Mouse (Mus musculus) hindbrain, embryonic 16.5 days (tissue): ENCODE results near the gene Ccnd1. TPM values are rescaled to one million over a fixed set of nuclear protein-coding genes. Genes with fewer than 3 reads are reported as not detected.
A peak's percentile ranks its signal among the peaks of the same experiment; 100 is the strongest.

Experiments
- ATAC-seq: fragments of 200-750 bp; cut with Nextera tagmentation; 2 replicates; pipeline ENCODE4 v1.8.0; 2017; ENCODE audit warnings: moderate TSS enrichment, moderate library complexity
- H3K27ac ChIP-seq: fragments of 300-500 bp; sonication (generic); 2 replicates; pipeline ENCODE4 v1.5.1; 2014; ENCODE audit warnings: low read depth, mild to moderate bottlenecking, control low read depth, low read length, moderate library complexity
- H3K27me3 ChIP-seq: fragments of 300-500 bp; sonication (generic); replicated peaks from 2 replicates; pipeline ENCODE4 v1.6.1; 2014; ENCODE audit warnings: low read length; ENCODE audit not compliant: control insufficient read depth, insufficient read depth
- H3K36me3 ChIP-seq: fragments of 300-500 bp; sonication (generic); 2 replicates; pipeline ENCODE4 v1.6.1; 2014; ENCODE audit warnings: mild to moderate bottlenecking, low read length, moderate library complexity, mixed read lengths; ENCODE audit not compliant: control insufficient read depth, insufficient read depth
- H3K4me1 ChIP-seq: fragments of 300-500 bp; sonication (generic); 2 replicates; pipeline ENCODE4 v1.6.1; 2014; ENCODE audit warnings: low read depth, low read length; ENCODE audit not compliant: control insufficient read depth, insufficient read depth
- H3K4me2 ChIP-seq: fragments of 300-500 bp; sonication (generic); 2 replicates; pipeline ENCODE4 v1.6.1; 2014; ENCODE audit warnings: mild to moderate bottlenecking, low read length, control low read depth, moderate library complexity
- H3K4me3 ChIP-seq: fragments of 300-500 bp; sonication (generic); 2 replicates; pipeline ENCODE4 v1.5.1; 2014; ENCODE audit warnings: mild to moderate bottlenecking, low read length, control low read depth, moderate library complexity
- H3K9ac ChIP-seq: fragments of 300-500 bp; sonication (generic); 2 replicates; pipeline ENCODE4 v1.6.1; 2014; ENCODE audit warnings: low read depth, mild to moderate bottlenecking, control low read depth, low read length, moderate library complexity
- H3K9me3 ChIP-seq: fragments of 300-500 bp; sonication (generic); 2 replicates; pipeline ENCODE4 v1.6.1; 2014; ENCODE audit warnings: mild to moderate bottlenecking, low read length, moderate library complexity; ENCODE audit not compliant: control insufficient read depth
- WGBS: fragments of 180-500 bp; shearing (Covaris S2); extraction: QIAGEN DNeasy Blood & Tissue Kit; methylation state at CpG from one replicate; pipeline ENCODE4 v1.1.7; 2014; 5-methylcytosine and 5-hydroxymethylcytosine counted together
- polyA plus RNA-seq: library from polyadenylated mRNA; unstranded; fragments of >200 nt; fragmentation: Nextera tagmentation; extraction: Ambion mirVana; gene quantifications from 2 replicates; pipeline ENCODE4 v1.2.1, GENCODE M21; 2015

Gene Ccnd1
- polyA plus RNA-seq: 31.0 and 33.5 TPM in 2 replicates

DNA sequence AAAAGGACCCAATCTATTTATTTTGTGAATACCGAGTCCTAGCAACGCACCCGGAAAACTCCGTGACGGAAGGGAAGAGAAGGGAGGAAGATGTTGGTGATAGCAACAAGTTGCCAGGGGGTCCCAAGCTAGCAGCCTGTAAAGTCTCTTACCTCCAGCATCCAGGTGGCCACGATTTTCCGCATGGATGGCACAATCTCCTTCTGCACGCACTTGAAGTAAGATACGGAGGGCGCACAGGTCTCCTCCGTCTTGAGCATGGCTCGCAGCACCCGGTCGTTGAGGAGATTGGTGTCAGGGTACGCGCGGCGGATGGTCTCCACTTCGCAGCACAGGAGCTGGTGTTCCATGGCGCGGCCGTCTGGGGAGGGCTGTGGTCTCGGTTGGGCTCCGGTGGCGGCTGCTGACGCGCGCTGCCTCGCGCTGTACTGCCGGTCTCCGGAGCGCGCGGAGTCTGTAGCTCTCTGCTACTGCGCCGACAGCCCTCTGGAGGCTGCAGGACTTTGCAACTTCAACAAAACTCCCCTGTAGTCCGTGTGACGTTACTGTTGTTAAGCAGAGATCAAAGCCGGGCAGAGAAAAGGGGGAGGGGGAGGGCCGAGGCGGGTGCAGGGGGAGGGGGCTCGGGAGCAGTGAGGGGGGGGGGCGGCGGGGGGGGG lies at the start of gene Ccnd1:
Gene Ccnd1, minus strand, starts transcription at position 582 of the 659 bp plus-strand sequence.
- under 1% methylated on average over 43 of the region's 45 CpGs for WGBS
- Histone ChIP-seq H3K27ac (peak within 1 kb of the TSS; percentile 46; the same call in 1 of the 2 replicates), H3K9me3 (no peaks in the 10 kb centered on the region), H3K9ac (peak within 1 kb of the TSS; percentile 41), H3K36me3 (no peaks in the 10 kb centered on the region), H3K4me3 (peak within 1 kb of the TSS; percentile 44), H3K4me2 (peak within 1 kb of the TSS; percentile 90), H3K27me3 (peaks cover 24% of the 10 kb centered on the region), H3K4me1 (peaks cover 58% of the 10 kb centered on the region)
- peak; percentile 22 for ATAC-seq

DNA sequence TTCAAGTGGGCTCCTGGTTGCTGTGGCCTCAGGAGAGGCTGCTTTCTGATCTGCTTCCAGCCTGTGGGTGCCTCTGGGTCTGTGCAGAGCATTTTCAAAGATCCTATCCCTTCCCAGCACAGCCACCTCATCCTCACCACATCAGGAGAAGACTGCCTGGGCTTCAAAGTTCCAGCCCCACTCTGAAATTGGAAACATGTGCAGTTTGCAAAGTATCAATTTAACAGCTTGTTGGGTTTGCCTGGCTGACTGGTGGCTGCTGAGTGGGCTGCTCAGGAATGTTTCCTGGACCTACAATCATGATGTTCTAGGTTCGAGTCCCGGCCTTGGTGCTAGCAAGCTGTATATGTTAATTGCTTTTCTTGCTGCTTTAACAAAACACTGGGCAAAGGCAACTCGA lies 49.1 kb upstream of the Ccnd1 start:
- no peak overlapping the region for H3K4me2 ChIP-seq
- no peak overlapping the region for H3K4me3 ChIP-seq
- H3K27ac ChIP-seq: no peak overlapping the region
- H3K9ac ChIP-seq: no peak overlapping the region
- H3K9me3 ChIP-seq: 0 out of 2 replicates have a peak, but pooled peaks cover 2% of the 10 kb centered on the region
- H3K27me3 ChIP-seq: no peaks in the 10 kb centered on the region
- 78% methylated on average over 3 of the region's 3 CpGs for WGBS
- H3K4me1 ChIP-seq: no peaks in the 10 kb centered on the region
- ATAC-seq: no peak
- H3K36me3 ChIP-seq: no peaks in the 10 kb centered on the region

DNA sequence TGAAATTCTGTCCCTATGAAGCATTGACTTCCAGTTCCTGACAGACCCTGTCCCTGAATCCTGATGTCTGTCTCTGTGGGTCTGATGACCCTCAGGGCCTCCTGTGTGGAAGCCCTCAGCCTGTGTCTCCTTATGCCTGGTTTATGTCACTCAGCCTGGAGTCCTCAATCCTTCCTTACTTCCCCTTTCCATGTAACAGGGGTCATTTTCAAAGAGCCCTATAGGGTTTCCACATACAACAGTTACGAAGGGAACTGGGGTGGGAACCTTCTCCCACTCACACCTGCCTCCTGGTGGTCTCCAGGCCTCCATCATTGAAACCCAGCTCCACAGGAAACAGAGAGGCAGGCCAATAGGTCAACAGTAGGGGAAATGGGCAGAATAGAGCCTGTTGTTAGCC lies 45.4 kb upstream of the Ccnd1 start:
- no peak overlapping the region for H3K9ac ChIP-seq
- 93% methylated on average over 1 of the region's 1 CpGs for whole genome bisulfite sequencing
- ATAC-seq: no peak
- H3K4me2 ChIP-seq: no peak overlapping the region
- H3K36me3 ChIP-seq: no peaks in the 10 kb centered on the region
- H3K4me1 ChIP-seq: no peaks in the 10 kb centered on the region
- no peaks in the 10 kb centered on the region for H3K27me3 ChIP-seq
- H3K4me3 ChIP-seq: no peak overlapping the region
- H3K27ac ChIP-seq: no peak overlapping the region
- 0 out of 2 replicates have a peak, but pooled peaks cover 2% of the 10 kb centered on the region for H3K9me3 ChIP-seq

DNA sequence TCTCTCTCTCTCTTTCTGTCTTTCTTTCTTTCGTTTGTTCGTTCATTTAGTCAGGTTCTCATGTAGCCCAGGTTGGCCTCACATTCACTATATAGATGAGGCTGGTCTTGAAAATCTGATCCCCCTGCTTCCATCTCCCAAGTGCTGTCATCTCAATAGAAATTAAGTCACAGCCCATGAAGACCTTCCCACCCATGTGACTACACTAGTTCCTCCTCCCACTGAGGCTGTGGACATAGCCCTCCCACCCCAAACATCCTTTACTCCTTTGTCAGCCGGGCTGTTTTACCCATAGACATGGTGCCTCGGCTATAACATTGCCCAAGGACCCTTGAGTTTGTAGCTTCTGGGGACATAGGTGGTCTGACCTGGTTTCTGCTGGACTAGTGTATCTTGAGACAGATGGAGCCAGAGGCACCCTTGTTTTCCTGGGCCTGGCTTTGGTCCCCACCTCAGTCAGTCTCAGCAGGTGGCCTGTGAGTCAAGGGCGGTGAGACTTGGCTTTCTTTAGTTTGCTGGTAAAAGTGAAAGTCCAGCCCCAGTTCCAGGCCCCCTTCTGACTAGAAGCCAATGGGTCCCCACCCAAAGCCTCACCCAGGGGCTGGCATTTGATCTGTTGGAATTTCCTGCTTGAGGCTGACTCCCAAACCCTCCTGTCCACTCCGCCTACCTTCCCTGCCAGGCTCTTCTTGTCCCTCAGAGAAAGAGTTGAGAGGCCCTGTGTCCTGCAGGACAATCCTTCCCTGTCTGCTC lies 42.8 kb upstream of the Ccnd1 start:
- Histone ChIP-seq H3K4me1 (no peaks in the 10 kb centered on the region), H3K36me3 (no peaks in the 10 kb centered on the region), H3K9ac (no peak overlapping the region), H3K27me3 (no peaks in the 10 kb centered on the region), H3K9me3 (no peaks in the 10 kb centered on the region), H3K27ac (no peak overlapping the region), H3K4me2 (no peak overlapping the region), H3K4me3 (no peak overlapping the region)
- 84% methylated on average over 6 of the region's 6 CpGs for WGBS
- no peak for ATAC-seq

DNA sequence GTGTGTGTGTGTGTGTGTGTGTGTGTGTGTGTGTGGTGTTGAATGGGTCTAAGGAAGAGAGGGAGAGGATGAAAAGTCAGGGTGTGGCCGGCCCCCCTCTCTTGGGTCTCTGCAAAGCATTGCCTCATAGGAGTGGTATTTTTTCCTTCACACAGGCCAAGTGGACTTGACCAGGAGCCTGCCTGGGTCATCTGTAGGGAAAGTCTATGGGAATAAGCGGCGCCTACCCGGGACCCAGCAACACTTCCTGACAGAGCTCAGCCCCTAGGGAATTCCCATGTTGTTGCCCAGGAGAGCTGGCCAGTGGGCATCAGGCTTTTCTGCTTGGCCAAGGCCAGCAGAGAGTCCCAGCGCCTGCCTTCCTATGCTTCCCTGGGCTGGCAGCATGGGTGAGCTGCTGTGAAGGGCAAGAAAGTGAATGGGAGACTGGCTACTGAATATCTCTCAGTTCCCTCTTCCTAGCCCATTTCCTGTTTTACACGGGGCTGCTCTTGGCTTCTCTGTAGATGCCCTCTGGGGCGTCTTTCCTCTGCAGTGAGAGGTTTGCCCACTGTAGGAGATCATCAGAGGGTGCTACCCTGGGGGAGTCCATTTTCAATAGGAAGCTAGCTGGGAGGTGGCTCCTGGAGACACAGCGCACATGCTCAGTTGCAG lies 41.8 kb upstream of the Ccnd1 start:
- no peak overlapping the region for H3K9ac ChIP-seq
- no peaks in the 10 kb centered on the region for H3K4me1 ChIP-seq
- no peaks in the 10 kb centered on the region for H3K9me3 ChIP-seq
- no peaks in the 10 kb centered on the region for H3K36me3 ChIP-seq
- 81% methylated on average over 8 of the region's 8 CpGs for WGBS
- no peak overlapping the region for H3K4me3 ChIP-seq
- no peak overlapping the region for H3K4me2 ChIP-seq
- H3K27ac ChIP-seq: no peak overlapping the region
- H3K27me3 ChIP-seq: no peaks in the 10 kb centered on the region
- no peak for ATAC-seq

DNA sequence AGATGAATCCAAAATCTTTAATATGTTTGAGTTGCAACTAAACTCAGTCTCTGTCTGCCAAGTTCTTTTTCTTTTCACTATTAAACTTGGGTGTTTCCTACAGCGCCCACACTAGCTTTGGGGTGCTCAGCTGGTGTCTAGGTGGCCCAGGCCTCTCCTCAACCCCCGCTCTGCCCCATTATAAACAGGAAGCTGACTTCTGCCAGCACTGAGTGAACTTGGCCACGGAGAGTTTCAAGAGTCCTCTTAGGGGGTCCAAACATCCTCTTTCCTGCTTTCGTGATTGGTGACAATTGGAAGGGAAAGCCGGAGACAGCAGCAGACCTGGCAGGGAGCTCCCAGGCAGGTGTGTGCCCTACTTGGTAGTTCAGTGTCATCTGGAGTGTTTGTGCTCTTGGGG lies 40.1 kb upstream of the Ccnd1 start:
- Histone ChIP-seq H3K27ac (no peak overlapping the region), H3K4me3 (no peak overlapping the region), H3K27me3 (no peaks in the 10 kb centered on the region), H3K9me3 (no peaks in the 10 kb centered on the region), H3K36me3 (no peaks in the 10 kb centered on the region), H3K4me1 (no peaks in the 10 kb centered on the region), H3K4me2 (no peak overlapping the region), H3K9ac (no peak overlapping the region)
- 79% methylated on average over 5 of the region's 5 CpGs for WGBS
- no peak for ATAC-seq

DNA sequence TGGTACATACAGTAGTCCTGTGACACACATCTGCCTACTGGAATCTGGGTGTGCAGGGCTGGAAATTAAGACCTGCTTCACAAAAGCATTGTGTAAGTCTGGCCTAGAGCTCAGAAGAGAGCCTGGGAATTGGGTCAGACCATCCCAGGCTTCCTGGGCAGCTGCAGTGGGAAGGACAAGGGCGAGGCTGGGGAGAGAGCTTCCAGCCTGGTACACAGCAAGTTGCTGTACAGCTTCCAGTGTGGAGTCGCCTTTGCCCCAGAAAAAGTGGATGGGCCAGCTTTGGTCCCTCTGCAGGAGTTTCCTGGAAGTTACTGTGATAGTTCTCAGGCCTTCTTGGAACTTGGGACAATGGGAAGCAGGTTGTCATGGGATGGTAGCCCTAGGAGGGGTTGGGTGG lies 37.4 kb upstream of the Ccnd1 start:
- Histone ChIP-seq H3K4me3 (no peak overlapping the region), H3K36me3 (no peaks in the 10 kb centered on the region), H3K27ac (no peak overlapping the region), H3K4me1 (no peaks in the 10 kb centered on the region), H3K4me2 (no peak overlapping the region), H3K9me3 (no peaks in the 10 kb centered on the region), H3K27me3 (no peaks in the 10 kb centered on the region), H3K9ac (no peak overlapping the region)
- no peak for ATAC-seq
- 71% methylated on average over 2 of the region's 2 CpGs for WGBS

DNA sequence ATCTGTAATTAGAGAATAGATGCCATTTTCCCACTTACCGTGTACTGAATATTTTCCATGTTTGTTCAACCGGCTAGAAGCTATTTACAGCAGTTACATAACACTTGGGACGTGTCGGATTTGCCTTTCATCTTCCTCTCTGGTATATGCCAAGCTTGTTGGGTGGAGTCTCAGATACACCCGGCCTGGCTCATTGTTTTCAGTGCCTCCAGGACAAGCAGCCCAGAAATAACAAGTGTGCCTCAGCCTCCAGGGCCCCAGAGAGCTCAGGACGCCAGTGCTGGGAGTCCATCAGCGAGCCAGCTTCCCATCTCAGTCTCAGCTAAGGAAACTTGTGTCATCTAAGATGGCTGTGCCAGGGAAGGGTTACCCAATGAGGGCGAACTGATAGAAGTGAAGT lies 33.7 kb upstream of the Ccnd1 start:
- Histone ChIP-seq H3K4me2 (no peak overlapping the region), H3K36me3 (no peaks in the 10 kb centered on the region), H3K4me3 (no peak overlapping the region), H3K27me3 (no peaks in the 10 kb centered on the region), H3K27ac (no peak overlapping the region), H3K4me1 (no peaks in the 10 kb centered on the region), H3K9ac (no peak overlapping the region), H3K9me3 (no peaks in the 10 kb centered on the region)
- 75% methylated on average over 8 of the region's 8 CpGs for WGBS
- ATAC-seq: no peak

DNA sequence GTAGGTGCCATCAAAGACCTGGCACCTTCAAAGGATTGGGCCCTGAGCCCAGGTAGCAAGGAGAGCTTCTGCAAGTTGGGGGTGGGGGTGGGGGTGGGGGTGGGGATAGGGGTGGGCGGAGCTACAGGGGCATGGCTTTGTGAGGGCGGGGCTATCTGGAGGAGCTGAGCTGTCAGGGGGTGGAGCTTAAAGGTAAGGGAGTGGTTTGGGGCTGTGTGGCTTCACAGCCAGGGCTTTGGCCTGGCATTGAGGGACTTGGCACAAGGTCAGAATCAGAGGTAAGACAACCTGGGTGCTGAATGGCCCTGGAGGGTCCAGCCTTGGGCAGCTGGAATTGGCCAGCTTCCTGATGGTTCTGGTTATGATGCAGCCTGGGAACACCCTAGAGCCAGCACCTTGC lies 32.0 kb upstream of the Ccnd1 start:
- WGBS: 47% methylated on average over 2 of the region's 2 CpGs

More for the DNA sequence above, 32.0 kb upstream of the Ccnd1 start:
- H3K4me3 ChIP-seq: no peak overlapping the region
- H3K9me3 ChIP-seq: no peaks in the 10 kb centered on the region
- H3K4me2 ChIP-seq: no peak overlapping the region
- no peak overlapping the region for H3K9ac ChIP-seq
- no peaks in the 10 kb centered on the region for H3K27me3 ChIP-seq
- H3K27ac ChIP-seq: no peak overlapping the region
- no peaks in the 10 kb centered on the region for H3K4me1 ChIP-seq
- no peak for ATAC-seq
- no peaks in the 10 kb centered on the region for H3K36me3 ChIP-seq
